Mouse (Mus musculus) G1E (cell line): ENCODE measurements around the gene Cmtr1.

ENCODE experiments used
- CTCF ChIP-seq: IDR thresholded peaks from 2 replicates; pipeline ENCODE4 v1.5.1; 2012; ENCODE audit warnings: low read depth, low read length, inconsistent platforms, mixed read lengths
- GATA1 ChIP-seq: IDR thresholded peaks from 2 replicates; pipeline ENCODE4 v1.6.1; 2012; ENCODE audit warnings: borderline replicate concordance, low read length, inconsistent platforms, mixed read lengths
- GATA2 ChIP-seq: IDR thresholded peaks from 2 replicates; pipeline ENCODE4 v1.6.1; 2012; ENCODE audit warnings: low read depth, low read length, inconsistent platforms, borderline replicate concordance
- POLR2AphosphoS5 ChIP-seq: IDR thresholded peaks from 2 replicates; pipeline ENCODE4 v1.6.1; 2012; ENCODE audit warnings: low read depth, low read length, inconsistent platforms; ENCODE audit not compliant: insufficient replicate concordance
- TAL1 ChIP-seq: conservative IDR thresholded peaks from 2 replicates; pipeline ENCODE4 v1.6.1; 2012; ENCODE audit warnings: low read depth, low read length, inconsistent platforms, mixed read lengths

- TF ChIP-seq CTCF (no peak), POLR2AphosphoS5 (no peak), TAL1 (no peak), GATA1 (no peak), GATA2 (no peak)
Measured at GRCm38 (mm10) chr17:29678526-29678925, 18.1 kb downstream of the Cmtr1 start.
